ENCODE assay signal across 31 mouse cellular contexts in genomic region chr14:48791507-48791906, GRCm38 (mm10).
"Had no signal": no experiment of that assay in that cellular context is flagged by ENCODE, and none has a peak within 500 bp of the region (broad histone marks: within the 10 kb centered on the region; RNA-seq: fewer than 3 reads in every experiment).

No protein-coding gene starts in this region.

- DNase-seq: left cerebral cortex, postnatal 4 days; liver; liver, embryonic 13.5 days; liver, postnatal 0 days; lung, adult 18-20 months; lung, adult 2 months; lung, embryonic 14.5 days; lung, postnatal 10 days; lung, postnatal 14 days; lung, postnatal 36 days; lung, postnatal 4 days; midbrain, embryonic 14.5 days had no signal

- H3K27ac ChIP-seq: left cerebral cortex, adult 2 months; limb, embryonic 10.5 days; limb, embryonic 12.5 days; limb, embryonic 13.5 days; limb, embryonic 15.5 days; liver, embryonic 12.5 days; liver, embryonic 13.5 days; liver, embryonic 14.5 days; liver, embryonic 15.5 days; lung, embryonic 15.5 days; macrophage; midbrain, embryonic 10.5 days; midbrain, embryonic 12.5 days; midbrain, embryonic 13.5 days; neural tube, embryonic 12.5 days had no signal

- H3K4me3 ChIP-seq: left cerebral cortex, adult 2 months; limb, embryonic 10.5 days; limb, embryonic 12.5 days; limb, embryonic 13.5 days; limb, embryonic 15.5 days; liver, embryonic 12.5 days; liver, embryonic 13.5 days; liver, embryonic 15.5 days; lung, embryonic 15.5 days; megakaryocyte, embryonic 14.5 days; midbrain, embryonic 10.5 days; midbrain, embryonic 12.5 days; midbrain, embryonic 13.5 days; myocyte; neural tube, embryonic 12.5 days had no signal

- H3K27me3 ChIP-seq: limb, embryonic 12.5 days; limb, embryonic 15.5 days; liver, embryonic 12.5 days; liver, embryonic 13.5 days; liver, embryonic 15.5 days; lung, embryonic 15.5 days; megakaryocyte, embryonic 14.5 days; neural tube, embryonic 12.5 days had no signal

- H3K4me1 ChIP-seq: limb, embryonic 10.5 days; liver, embryonic 12.5 days; liver, embryonic 13.5 days; liver, embryonic 15.5 days; lung, embryonic 15.5 days; megakaryocyte, embryonic 14.5 days; midbrain, embryonic 10.5 days; midbrain, embryonic 12.5 days; midbrain, embryonic 13.5 days; neural tube, embryonic 12.5 days had no signal

- H3K36me3 ChIP-seq: limb, embryonic 10.5 days; limb, embryonic 12.5 days; limb, embryonic 13.5 days; limb, embryonic 15.5 days; liver, embryonic 12.5 days; liver, embryonic 13.5 days; liver, embryonic 15.5 days; lung, embryonic 15.5 days; midbrain, embryonic 12.5 days; neural tube, embryonic 12.5 days had no signal

- H3K4me2 ChIP-seq: limb, embryonic 12.5 days; limb, embryonic 13.5 days; limb, embryonic 15.5 days; liver, embryonic 11.5 days; liver, embryonic 12.5 days; liver, embryonic 13.5 days; liver, embryonic 15.5 days; lung, embryonic 14.5 days; lung, embryonic 15.5 days; midbrain, embryonic 12.5 days; midbrain, embryonic 13.5 days; neural tube, embryonic 12.5 days had no signal

- H3K9me3 ChIP-seq: limb, embryonic 10.5 days; limb, embryonic 12.5 days; limb, embryonic 13.5 days; limb, embryonic 15.5 days; liver, embryonic 12.5 days; liver, embryonic 13.5 days; liver, embryonic 15.5 days; lung, embryonic 15.5 days; megakaryocyte, embryonic 14.5 days; midbrain, embryonic 12.5 days; midbrain, embryonic 13.5 days; neural tube, embryonic 12.5 days had no signal

- H3K9ac ChIP-seq: limb, embryonic 12.5 days; limb, embryonic 13.5 days; limb, embryonic 15.5 days; liver, embryonic 12.5 days; liver, embryonic 13.5 days; liver, embryonic 14.5 days; liver, embryonic 15.5 days; liver, postnatal 0 days; lung, embryonic 14.5 days; lung, embryonic 15.5 days; midbrain, embryonic 12.5 days; midbrain, embryonic 13.5 days; neural tube, embryonic 12.5 days had no signal

- ATAC-seq: liver, embryonic 12.5 days; liver, postnatal 0 days; lung, postnatal 0 days; midbrain, embryonic 13.5 days; midbrain, embryonic 16.5 days had no signal
